Mouse (Mus musculus): ENCODE data around the gene Egln3.

The Egln3 gene

DNA sequence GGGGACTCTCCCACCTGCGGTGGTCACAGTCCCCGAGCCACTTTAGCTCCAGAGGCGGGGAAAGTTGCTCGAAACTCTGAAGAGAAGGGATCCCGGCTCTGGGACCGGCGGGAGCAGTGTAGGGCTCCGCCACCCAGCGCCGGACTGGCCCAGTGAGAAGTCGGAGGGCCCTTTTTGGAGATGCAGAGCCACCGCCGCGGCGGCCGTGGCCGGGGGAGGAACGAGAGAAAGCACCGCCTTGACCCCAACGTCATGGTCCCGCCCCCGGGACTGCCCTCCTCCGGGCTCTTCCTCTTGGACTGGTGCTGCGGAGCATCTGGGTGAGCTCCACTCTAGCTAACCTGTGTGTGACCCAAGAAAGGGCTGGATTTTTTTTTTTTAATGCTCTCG lies at the start of gene Egln3:
TSS of gene Egln3 (minus strand) at position 205 of the 390 bp plus-strand sequence.
- under 1% methylated on average over 25 of the region's 25 CpGs for WGBS

DNA sequence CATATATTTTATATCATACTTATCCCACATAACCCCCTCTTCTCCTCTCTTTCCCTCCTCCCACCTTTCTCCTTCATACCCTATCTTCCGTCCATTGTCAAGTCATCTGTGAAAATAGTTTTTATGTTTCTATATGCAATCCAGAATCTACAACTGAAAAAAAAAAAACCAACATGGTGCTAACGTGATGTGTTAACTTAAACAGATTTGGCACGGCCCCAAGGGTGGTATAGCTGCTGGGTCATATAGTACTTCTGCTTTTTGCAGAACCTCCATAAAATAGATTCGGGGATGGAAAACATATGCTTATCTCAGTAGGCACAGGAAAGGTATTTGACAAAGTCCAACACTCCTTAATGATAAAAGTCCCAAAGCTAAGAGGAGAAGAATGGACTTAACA lies 49.8 kb upstream of the Egln3 start:
- 82% methylated on average over 4 of the region's 4 CpGs for WGBS

DNA sequence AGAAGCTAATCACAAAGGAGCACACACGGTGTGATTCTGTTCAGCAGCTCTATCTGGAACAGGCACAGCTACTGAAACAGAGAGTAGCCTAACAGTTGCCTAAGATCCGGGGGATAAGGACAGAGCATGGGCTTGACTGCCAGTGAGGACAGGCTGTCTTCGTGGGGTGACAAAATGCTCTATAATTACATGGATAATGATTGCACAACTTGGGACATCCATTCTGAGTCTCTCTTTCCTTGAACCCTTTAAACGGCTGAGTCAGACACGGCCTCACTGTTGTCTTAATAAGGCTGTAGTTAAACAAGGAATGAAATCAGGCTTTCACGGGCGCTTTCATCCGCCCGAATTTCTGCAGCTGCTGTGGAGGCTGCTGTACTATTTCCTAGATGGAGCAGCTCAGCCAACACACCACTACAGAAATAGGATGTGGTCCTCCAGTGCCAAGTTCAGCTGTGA lies 48.3 kb upstream of the Egln3 start:
- 36% methylated on average over 9 of the region's 9 CpGs for WGBS

DNA sequence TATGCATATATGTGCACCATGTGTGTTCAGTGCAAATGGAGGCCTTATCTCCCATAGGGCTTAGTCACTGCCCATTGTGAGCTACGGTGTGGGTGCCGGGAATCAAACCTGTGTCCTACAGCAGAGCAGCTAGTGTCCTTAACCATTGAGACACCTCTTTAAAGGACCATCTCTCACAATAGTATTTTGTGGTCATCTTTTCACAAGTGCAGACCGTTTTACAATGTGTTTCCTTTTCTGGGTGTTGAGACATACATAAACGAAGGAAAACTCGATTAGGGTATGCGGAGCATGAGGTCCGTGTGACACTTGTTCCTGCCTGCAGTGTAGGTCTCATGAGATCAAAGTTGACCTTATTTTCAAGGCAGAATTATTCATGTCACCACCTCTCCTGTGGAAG lies 44.2 kb upstream of the Egln3 start:
- 89% methylated on average over 7 of the region's 7 CpGs for whole genome bisulfite sequencing

DNA sequence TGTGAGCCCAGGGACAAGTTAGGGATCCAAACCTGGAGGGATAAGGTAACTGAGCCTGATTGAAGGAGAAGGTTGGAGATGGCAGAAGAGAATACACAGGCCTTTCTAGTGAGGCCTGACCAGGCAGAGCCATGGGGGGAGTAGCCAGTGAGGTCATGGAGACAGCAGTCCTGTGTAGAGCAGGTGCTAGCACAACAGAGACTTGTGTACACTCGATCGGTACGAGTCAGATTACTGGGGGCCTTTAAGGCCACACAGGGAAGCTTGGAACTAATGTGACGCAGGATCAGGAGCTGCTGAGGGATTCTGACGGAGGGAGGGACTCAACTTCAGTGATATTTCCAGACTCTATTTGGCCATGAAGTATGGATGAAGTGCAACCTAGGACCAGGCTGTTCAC lies 39.5 kb upstream of the Egln3 start:
- WGBS: 86% methylated on average over 5 of the region's 5 CpGs

DNA sequence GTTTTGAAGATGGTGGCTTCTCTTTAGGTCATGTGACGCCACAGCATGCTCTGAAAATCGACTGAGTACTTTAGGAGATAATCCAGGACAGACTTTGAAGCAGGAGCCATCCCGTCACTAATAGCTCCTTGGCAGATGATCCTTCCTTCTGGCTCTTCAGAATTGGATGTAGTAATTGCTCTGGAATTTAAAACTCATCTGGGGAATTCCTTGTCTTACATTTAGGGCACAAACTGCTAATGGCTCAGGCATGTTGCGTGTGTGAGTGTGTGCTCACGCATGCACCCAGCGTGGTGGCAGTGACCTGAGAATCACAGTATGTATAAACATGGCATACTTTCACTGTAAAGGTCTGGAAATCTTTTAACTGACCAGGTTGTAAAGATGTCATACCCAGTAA lies 38.3 kb upstream of the Egln3 start:
- 84% methylated on average over 6 of the region's 6 CpGs for WGBS

DNA sequence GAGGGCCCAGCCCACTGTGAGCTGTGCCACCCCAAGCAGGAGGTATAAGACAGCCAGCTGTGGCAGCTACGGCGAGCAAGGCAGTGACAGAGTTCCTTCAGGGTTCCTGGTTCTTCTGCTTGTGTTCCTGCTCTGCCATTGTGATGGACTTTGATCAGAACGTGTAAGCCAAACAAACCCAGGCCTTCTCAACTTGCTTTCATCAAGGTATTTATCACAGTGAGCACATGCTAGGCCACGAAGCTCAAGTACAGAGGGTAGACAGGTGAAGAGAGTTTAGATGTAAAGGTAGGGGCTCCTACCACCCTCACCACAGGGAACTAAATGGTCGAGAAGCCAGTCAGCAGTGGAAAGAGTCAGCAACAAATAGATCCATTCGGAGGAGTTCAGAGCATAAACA lies 30.1 kb upstream of the Egln3 start:
- 92% methylated on average over 6 of the region's 6 CpGs for WGBS

DNA sequence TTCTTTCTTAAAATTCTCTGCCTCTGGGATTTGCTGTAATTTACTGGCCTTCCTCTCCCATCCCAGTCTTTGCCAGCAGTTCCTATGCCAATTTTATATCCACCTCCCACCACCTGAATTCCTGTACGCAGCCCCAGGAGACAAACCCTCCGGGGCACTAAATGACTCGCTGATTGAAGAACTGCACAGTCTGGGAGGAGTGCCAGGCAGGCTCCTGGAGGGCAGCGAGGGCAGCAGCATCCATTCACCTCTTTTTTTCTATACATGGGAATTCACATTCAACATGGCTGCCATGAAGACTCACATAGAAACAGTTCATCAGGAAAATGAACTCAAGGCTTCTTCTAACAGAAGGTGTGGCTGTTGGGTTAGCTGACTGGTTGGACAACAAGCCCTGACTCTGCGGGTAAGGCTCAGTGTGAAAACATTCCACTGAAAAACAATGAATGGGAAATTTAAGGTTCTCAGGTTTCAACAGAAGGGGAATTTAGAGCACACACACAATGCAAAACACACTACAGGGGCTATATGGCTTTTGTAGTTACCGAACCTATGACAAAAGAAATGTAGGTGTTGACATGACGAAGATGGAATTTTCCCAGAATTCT lies 29.4 kb upstream of the Egln3 start:
- WGBS: 64% methylated on average over 7 of the region's 7 CpGs

DNA sequence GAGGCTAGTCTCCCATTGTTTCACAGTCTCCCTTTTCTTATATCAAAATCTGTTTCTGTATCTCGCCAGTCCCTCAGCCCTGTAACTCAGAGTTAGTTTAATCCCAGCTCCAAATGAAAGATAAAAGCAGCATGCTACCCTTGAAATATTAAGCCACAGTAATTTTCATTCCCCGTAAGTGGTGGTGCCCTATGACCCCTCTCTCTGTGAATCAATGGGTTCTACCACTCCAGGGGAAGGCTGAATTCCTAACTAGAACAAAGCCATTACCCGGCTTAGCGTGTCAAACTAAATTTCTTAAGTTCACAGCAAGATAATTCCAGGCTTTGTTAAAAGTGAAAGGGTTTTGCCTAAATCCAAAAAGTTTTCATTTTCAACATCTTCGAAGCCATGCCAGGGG lies 28.8 kb upstream of the Egln3 start:
- 77% methylated on average over 5 of the region's 5 CpGs for WGBS

DNA sequence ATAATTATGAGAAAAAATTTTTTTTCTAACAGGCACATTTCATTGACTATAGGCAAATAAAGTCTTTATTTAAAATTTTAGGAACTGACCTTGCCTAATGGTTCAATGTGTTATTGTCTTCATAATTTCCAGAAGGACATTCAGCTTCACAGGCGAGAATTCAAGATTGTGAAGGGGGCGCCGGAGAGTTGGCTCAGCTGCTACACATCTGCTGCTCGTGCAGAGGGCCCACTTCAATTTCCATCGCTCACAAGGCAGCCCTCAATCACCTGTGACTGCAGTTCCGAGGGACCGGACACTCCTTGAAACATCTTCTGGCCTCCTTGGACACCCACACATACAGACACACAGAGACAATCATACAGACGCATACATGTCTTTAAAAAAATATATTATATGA lies 23.9 kb upstream of the Egln3 start:
- 79% methylated on average over 8 of the region's 8 CpGs for WGBS

DNA sequence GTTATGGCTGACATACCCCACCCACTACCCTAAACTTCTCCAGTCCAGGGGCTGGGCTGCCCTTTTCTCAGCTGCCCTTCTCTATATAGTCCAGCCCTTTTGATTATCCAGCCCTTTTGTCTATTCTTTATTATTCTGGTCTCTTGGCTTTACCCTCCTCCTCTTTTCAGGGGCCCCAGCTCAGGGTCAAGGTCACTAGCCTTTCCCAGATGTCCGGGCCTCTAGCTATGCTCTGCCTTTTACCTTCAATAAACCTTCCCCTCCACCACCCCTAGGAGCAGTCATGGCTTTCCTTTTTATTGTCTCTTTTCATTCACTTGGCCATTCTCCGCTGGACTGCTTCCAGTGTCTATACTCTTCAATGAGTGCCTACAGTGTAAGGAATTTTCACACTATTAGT lies 22.7 kb upstream of the Egln3 start:
- 74% methylated on average over 2 of the region's 2 CpGs for WGBS

DNA sequence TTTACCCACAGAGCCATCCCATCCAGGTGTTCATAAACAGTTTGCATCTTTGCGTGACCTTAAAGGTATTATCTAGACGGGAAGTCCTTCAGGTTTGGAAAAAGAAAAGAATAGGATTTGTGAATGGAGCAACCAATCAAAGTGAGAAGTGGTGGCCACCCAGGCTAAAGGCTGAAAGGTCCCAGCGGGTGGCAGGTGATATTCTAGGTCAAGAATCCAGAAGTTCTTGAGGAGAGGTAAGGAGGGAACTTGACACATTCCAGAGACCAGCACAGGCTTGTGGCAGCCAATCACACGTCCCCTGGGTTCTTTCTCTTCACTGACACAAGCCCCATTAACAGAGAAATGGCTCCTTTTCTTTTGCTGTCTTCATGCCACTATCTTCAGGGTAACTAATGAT lies 21.9 kb upstream of the Egln3 start:
- WGBS: 84% methylated on average over 4 of the region's 4 CpGs

DNA sequence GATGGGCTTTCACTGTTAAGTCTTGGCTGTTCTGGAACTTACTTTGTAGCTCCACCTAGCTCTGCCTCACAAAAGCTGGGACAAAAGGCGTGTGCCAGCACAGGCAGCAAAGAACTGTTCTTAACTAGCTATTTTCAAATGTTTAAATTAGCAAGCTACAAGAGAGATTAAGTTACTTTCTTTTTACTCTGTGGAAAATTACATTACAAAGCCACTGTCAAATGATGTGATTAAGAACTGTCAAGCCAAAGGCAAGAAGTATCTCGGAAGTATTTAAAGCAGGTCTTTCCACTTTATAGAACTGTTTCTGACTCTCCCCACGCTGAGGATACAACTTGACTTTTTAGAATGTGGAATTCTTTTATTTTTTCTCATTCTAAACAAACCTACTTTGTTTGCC lies 21.4 kb upstream of the Egln3 start:
- 60% methylated on average over 3 of the region's 3 CpGs for WGBS

DNA sequence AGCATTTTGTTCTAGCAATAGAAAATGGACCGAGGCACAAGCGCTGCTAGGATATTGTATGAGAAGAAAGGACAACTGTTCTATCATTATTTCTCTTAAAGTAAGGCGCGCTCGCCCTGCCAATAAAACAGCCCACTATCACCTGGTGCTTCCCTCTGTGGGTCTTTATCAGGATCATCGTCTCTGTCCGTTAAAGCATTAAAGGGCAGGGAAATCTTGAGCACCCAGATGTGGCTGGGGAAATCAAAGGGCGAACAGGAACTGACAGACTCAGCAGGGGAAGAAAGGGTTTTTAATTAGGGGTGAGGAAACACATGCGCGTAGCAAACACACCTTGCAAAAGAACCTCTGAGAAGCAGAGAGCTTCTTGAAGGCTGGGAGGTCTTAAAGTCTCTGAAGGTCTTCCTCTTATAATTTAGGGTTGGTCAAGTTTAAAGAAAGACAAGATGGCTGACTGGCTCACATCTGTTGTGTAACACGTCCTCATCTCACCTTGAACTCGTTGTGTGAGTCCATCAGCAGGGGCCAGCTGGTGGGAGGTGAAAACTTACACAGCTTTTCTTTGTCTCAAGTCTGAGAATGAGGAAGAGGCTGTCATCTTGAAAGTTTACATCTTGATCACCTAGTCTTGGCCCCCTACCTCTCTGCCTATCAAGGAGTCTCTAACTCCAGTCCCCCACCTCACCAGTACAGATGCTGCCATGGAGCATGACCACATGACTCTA lies 18.5 kb upstream of the Egln3 start:
- 85% methylated on average over 12 of the region's 12 CpGs for WGBS

DNA sequence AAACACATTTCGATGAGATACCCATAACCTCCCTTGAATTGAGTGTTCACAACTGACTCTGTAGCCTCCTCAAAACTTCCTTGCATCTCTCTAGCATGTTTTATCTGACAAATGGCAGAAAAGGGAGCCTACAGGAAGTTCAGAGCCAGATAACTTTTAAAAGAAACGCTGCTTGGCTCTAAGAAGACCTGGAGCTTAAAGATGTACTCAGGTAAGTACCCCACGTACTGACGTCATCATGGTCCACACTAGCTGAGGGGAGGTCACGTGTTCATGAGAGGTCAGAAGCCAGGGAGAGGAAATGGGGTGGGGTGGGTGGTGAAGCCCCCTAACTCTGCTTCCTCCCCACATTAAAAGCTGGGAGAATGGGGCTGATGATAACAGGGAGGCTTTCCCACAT lies 13.0 kb upstream of the Egln3 start:
- 84% methylated on average over 5 of the region's 5 CpGs for WGBS

DNA sequence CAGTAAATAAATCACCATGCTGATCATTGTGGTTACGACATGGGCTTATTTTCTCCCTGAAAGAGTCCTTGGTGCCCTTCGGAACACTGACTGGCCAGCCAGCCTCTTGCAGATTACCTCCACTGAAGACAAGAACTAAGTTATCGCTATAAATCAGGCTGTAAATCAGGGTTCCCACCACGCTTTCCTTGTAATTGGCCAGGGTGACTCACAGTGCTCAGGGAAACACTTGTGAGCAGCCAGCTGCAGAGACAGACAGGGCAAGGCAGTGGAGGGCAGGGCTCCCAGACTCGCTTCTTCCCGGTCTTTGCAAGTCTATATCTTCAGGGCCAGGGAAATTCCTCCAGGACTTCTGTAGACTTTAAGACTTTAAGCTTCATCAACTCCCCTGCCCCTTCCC lies 10.8 kb upstream of the Egln3 start:
- WGBS: 84% methylated on average over 6 of the region's 6 CpGs

DNA sequence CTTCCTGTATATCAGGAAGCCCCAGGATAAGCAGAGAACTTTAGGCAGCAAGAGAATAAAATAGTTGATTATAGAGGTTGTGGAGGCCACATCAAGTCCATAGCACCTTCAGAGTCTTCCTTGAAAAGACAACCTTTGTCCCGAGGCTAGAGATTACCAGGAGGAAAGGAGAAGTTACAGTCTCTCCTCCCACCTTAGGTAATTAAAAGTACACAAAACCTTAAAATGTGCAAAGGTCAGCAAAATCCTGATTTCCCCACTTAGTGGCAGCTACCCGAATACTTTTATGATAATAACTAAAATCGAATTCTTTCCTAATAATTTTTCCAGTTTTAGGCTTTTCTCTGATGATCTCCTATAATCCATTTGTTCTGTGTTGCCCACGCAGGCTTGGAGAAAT lies 10.2 kb upstream of the Egln3 start:
- 85% methylated on average over 4 of the region's 4 CpGs for WGBS

DNA sequence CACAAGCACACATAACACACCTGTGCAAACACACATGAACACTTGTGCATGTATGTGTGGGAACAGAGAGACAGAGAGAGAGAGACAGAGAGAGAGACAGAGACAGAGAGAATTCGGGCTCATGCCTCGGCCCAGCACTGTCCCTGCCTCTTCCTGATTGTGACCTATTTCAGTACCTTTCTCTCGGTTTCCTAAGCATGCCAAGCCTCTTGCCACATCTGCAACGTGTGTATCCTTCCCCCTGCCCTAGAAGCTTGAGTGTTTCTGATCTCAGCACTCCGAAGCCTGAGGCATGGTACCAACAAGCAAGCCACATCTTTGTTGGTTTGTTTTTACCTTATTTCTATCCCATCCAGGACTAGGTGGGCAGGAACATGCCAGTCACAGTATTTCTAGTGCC lies 9.6 kb upstream of the Egln3 start:
- 66% methylated on average over 5 of the region's 5 CpGs for WGBS

DNA sequence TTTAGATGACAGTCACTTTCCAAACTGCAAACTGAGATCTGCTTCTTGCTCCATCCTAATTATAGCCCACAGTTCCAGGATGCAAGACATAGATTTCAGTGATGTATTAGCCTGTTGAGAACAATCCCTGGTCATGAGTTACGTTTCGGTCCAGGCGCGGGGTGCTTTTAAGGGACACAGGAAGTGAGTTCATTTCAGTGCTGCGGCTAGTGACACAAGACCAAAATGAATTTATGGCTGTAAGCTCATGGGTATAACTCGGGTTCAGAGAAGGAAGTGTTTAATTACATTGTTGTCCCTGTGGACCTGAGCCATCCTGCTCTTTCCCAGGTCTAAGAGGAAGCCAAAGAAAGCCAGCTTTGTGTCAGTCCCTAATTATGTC lies 5.5 kb upstream of the Egln3 start:
- 76% methylated on average over 6 of the region's 6 CpGs for WGBS

DNA sequence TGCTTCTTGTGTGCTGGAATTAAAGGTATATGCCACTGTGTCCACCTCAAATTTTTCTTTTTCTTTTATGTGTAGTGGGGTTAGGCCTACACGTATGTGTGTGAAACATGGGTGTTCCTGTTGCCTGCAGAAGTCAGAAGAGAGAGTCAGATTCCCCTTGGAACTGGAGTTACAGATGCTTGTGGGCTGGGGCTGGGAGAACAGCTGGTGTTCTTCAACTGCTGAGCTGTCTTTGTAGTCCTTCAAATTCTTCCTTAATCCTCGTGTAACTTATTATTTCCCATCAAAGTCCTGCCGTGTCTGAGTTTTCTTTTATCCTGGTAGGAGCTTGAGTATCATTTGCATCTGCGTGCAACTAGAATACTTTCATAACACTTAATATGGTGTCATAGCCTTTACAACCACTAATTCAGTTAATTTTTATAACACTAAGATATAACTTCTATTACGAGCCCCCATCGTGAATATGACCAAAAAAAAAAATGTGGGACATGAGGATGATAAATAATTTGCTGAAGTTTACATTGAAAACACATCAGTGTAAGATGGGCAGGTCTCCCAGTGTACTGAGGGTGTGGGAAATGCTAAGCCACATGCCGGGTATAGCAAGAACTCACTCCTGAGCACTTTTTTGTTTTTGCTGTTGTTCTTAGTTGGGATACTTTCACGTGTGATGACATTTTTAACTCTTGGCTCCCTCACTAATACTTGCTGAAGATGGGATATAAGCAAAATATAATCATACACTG lies 4.9 kb upstream of the Egln3 start:
- 70% methylated on average over 8 of the region's 8 CpGs for WGBS

DNA sequence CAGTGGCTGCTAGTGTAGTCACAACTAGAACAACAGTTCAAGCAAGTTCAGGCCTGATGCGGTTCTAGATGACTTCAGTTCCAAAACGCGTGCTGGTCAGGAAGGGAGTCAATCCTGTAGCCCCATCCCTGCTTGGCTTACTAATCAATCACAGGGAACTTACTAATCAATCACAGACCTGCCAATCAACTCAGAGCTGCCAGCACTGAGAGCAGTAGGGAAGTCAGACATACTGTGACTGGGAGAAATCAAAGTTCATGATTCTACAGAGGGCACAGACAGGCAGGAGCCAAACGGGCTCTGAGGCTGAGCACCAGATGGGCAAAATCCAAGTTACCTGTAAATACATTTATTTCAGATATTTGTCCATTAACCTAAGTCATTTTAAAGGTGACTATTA lies 2.1 kb upstream of the Egln3 start:
- 97% methylated on average over 4 of the region's 4 CpGs for WGBS

DNA sequence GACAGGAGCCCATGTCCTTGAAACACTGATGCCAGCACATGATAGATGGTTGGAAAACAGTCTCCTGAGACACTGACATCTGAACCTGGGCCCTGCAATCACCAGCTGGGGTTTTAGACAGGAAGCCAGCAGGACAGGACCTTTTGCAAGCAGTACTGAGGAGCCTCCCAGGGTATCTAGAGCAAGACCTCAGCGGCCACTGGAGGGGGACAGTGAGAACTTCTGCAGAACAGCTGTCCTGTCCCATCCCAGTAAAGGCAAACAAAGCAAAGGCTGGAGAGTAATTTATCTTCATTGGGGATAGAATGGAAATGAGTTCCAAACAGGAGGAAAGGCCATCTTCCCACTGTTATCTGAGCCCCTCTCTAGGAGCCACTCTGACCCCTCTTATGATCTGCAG lies 1.5 kb upstream of the Egln3 start:
- 48% methylated on average over 1 of the region's 1 CpGs for WGBS

All from cerebral cortex, adult 2 months (tissue).